Mouse (Mus musculus): Measurements from ENCODE around the gene Plekhf1. TPM values are rescaled to one million over a fixed set of nuclear protein-coding genes. Genes with fewer than 3 reads are reported as not detected.

The Plekhf1 gene
- polyA plus RNA-seq, 1 experiment from 2014 or later: 4.8 TPM

Other genes starting within 250 kb of the Plekhf1 start
- 40.2 and 40.8 TPM in 2 replicates for gene Uri1, start 204.5 kb downstream of the Plekhf1 start, polyA plus RNA-seq (2015; fragmentation: Nextera tagmentation; extraction: Ambion mirVana)
- 59.9 and 62.3 TPM in 2 replicates for gene Ccne1, start 120.5 kb downstream of the Plekhf1 start, polyA plus RNA-seq (2015; fragmentation: Nextera tagmentation; extraction: Ambion mirVana)
- gene 1600014C10Rik, start 44.8 kb downstream of the Plekhf1 start, polyA plus RNA-seq (2015; fragmentation: Nextera tagmentation; extraction: Ambion mirVana): 18.4 and 19.6 TPM in 2 replicates
- gene Pop4, start 43.4 kb upstream of the Plekhf1 start, polyA plus RNA-seq (2015; fragmentation: Nextera tagmentation; extraction: Ambion mirVana): 51.3 and 56.1 TPM in 2 replicates

Data from embryonic facial prominence, embryonic 15.5 days (tissue).